Mouse (Mus musculus): ENCODE results near the gene Tbrg1. TPM values are rescaled to one million over a fixed set of nuclear protein-coding genes. Genes with fewer than 3 reads are reported as not detected.

Gene Tbrg1
- polyA plus RNA-seq, 1 experiment from 2014 or later, result 197 TPM

- H3K4me1 ChIP-seq (ENCODE audit: control insufficient read depth, insufficient read depth, low read length), result no peaks in the 10 kb centered on the region
- H3K4me2 ChIP-seq (ENCODE audit: low read depth, low read length), result no peak overlapping the region
- WGBS, result 81% methylated on average over 3 of the region's 3 CpGs
- ATAC-seq (ENCODE audit: low read depth) (no peak), DNase-seq (ENCODE audit: low spot score) (no peak)
- H3K27ac ChIP-seq (replicated peaks; ENCODE audit: low read depth, low read length), result no peak overlapping the region
- H3K27me3 ChIP-seq (replicated peaks; ENCODE audit: control insufficient read depth, insufficient read depth, low read length), result no peaks in the 10 kb centered on the region
- no peaks in the 10 kb centered on the region for H3K9me3 ChIP-seq (ENCODE audit: control insufficient read depth, low read length)
- no peak overlapping the region for H3K4me3 ChIP-seq (ENCODE audit: low read depth, low read length)
- no peak overlapping the region for H3K9ac ChIP-seq (ENCODE audit: low read depth, low read length)
- H3K36me3 ChIP-seq (ENCODE audit: control insufficient read depth, insufficient read depth, low read length), result peaks cover 44% of the 10 kb centered on the region
These were observed 10.9 kb downstream of the Tbrg1 start for GRCm38 (mm10) chr9:37646246-37646645.

GRCm38 (mm10) chr9:37638721-37639120 lies 18.4 kb downstream of the Tbrg1 start:
- no peak for DNase-seq (ENCODE audit: low spot score)
- Histone ChIP-seq H3K36me3 (ENCODE audit: control insufficient read depth, insufficient read depth, low read length) (no peaks in the 10 kb centered on the region), H3K4me1 (ENCODE audit: control insufficient read depth, insufficient read depth, low read length) (peaks cover 3% of the 10 kb centered on the region; the same call in 1 of the 2 replicates), H3K27me3 (replicated peaks; ENCODE audit: control insufficient read depth, insufficient read depth, low read length) (no peaks in the 10 kb centered on the region), H3K9me3 (ENCODE audit: control insufficient read depth, low read length) (no peaks in the 10 kb centered on the region), H3K9ac (ENCODE audit: low read depth, low read length) (no peak overlapping the region), H3K4me3 (ENCODE audit: low read depth, low read length) (no peak overlapping the region), H3K27ac (replicated peaks; ENCODE audit: low read depth, low read length) (no peak overlapping the region), H3K4me2 (ENCODE audit: low read depth, low read length) (no peak overlapping the region)
- no peak for ATAC-seq (ENCODE audit: low read depth)
- WGBS, result 83% methylated on average over 3 of the region's 3 CpGs

- DNase-seq (ENCODE audit: low spot score) (no peak), ATAC-seq (ENCODE audit: low read depth) (no peak)
- Histone ChIP-seq H3K36me3 (ENCODE audit: control insufficient read depth, insufficient read depth, low read length) (no peaks in the 10 kb centered on the region), H3K9ac (ENCODE audit: low read depth, low read length) (no peak overlapping the region), H3K4me2 (ENCODE audit: low read depth, low read length) (no peak overlapping the region), H3K9me3 (ENCODE audit: control insufficient read depth, low read length) (no peaks in the 10 kb centered on the region), H3K27ac (replicated peaks; ENCODE audit: low read depth, low read length) (no peak overlapping the region), H3K27me3 (replicated peaks; ENCODE audit: control insufficient read depth, insufficient read depth, low read length) (no peaks in the 10 kb centered on the region), H3K4me1 (ENCODE audit: control insufficient read depth, insufficient read depth, low read length) (peaks cover 3% of the 10 kb centered on the region; the same call in 1 of the 2 replicates), H3K4me3 (ENCODE audit: low read depth, low read length) (no peak overlapping the region)
- 48% methylated on average over 6 of the region's 6 CpGs for WGBS
These were observed 20.1 kb downstream of the Tbrg1 start for GRCm38 (mm10) chr9:37636800-37637542.

- 21% methylated on average over 7 of the region's 7 CpGs for WGBS
- H3K27ac ChIP-seq (replicated peaks; ENCODE audit: low read depth, low read length), result no peak overlapping the region
- H3K9ac ChIP-seq (ENCODE audit: low read depth, low read length), result no peak overlapping the region
- ATAC-seq (ENCODE audit: low read depth) (no peak), DNase-seq (ENCODE audit: low spot score) (peak; percentile 42)
- H3K36me3 ChIP-seq (ENCODE audit: control insufficient read depth, insufficient read depth, low read length), result no peaks in the 10 kb centered on the region
- no peak overlapping the region for H3K4me3 ChIP-seq (ENCODE audit: low read depth, low read length)
- H3K27me3 ChIP-seq (replicated peaks; ENCODE audit: control insufficient read depth, insufficient read depth, low read length), result no peaks in the 10 kb centered on the region
- no peak overlapping the region for H3K4me2 ChIP-seq (ENCODE audit: low read depth, low read length)
- H3K9me3 ChIP-seq (ENCODE audit: control insufficient read depth, low read length), result no peaks in the 10 kb centered on the region
- H3K4me1 ChIP-seq (ENCODE audit: control insufficient read depth, insufficient read depth, low read length), result peaks cover 3% of the 10 kb centered on the region; the same call in 1 of the 2 replicates
These were observed 20.8 kb downstream of the Tbrg1 start for GRCm38 (mm10) chr9:37636335-37636734.

- H3K27me3 ChIP-seq (replicated peaks; ENCODE audit: control insufficient read depth, insufficient read depth, low read length), result no peaks in the 10 kb centered on the region
- H3K27ac ChIP-seq (replicated peaks; ENCODE audit: low read depth, low read length), result no peak overlapping the region
- H3K4me3 ChIP-seq (ENCODE audit: low read depth, low read length), result no peak overlapping the region
- peaks cover 3% of the 10 kb centered on the region; the same call in 1 of the 2 replicates for H3K4me1 ChIP-seq (ENCODE audit: control insufficient read depth, insufficient read depth, low read length)
- no peak for DNase-seq (ENCODE audit: low spot score)
- 0 out of 2 replicates have a peak, but pooled peaks cover under 1% of the 10 kb centered on the region for H3K36me3 ChIP-seq (ENCODE audit: control insufficient read depth, insufficient read depth, low read length)
- WGBS, result 86% methylated on average over 3 of the region's 3 CpGs
- H3K9me3 ChIP-seq (ENCODE audit: control insufficient read depth, low read length), result no peaks in the 10 kb centered on the region
- no peak overlapping the region for H3K4me2 ChIP-seq (ENCODE audit: low read depth, low read length)
- no peak for ATAC-seq (ENCODE audit: low read depth)
- H3K9ac ChIP-seq (ENCODE audit: low read depth, low read length), result no peak overlapping the region
These were observed 22.8 kb downstream of the Tbrg1 start for GRCm38 (mm10) chr9:37634269-37634668.

GRCm38 (mm10) chr9:37632305-37632704 lies 24.8 kb downstream of the Tbrg1 start:
- H3K4me2 ChIP-seq (ENCODE audit: low read depth, low read length), result no peak overlapping the region
- WGBS, result 88% methylated on average over 2 of the region's 2 CpGs

GRCm38 (mm10) chr9:37629941-37630340 lies 27.2 kb downstream of the Tbrg1 start:
- no peaks in the 10 kb centered on the region for H3K27me3 ChIP-seq (replicated peaks; ENCODE audit: control insufficient read depth, insufficient read depth, low read length)
- 86% methylated on average over 2 of the region's 2 CpGs for WGBS
- DNase-seq (ENCODE audit: low spot score) (no peak), ATAC-seq (ENCODE audit: low read depth) (no peak)
- H3K36me3 ChIP-seq (ENCODE audit: control insufficient read depth, insufficient read depth, low read length), result 0 out of 2 replicates have a peak, but pooled peaks cover 3% of the 10 kb centered on the region
- H3K9ac ChIP-seq (ENCODE audit: low read depth, low read length), result no peak overlapping the region
- no peak overlapping the region for H3K4me2 ChIP-seq (ENCODE audit: low read depth, low read length)
- H3K4me3 ChIP-seq (ENCODE audit: low read depth, low read length), result no peak overlapping the region
- H3K4me1 ChIP-seq (ENCODE audit: control insufficient read depth, insufficient read depth, low read length), result peaks cover 5% of the 10 kb centered on the region; the same call in 1 of the 2 replicates
- no peaks in the 10 kb centered on the region for H3K9me3 ChIP-seq (ENCODE audit: control insufficient read depth, low read length)
- no peak overlapping the region for H3K27ac ChIP-seq (replicated peaks; ENCODE audit: low read depth, low read length)

More at GRCm38 (mm10) chr9:37632305-37632704, 24.8 kb downstream of the Tbrg1 start:
- H3K9ac ChIP-seq (ENCODE audit: low read depth, low read length), result no peak overlapping the region
- peaks cover 3% of the 10 kb centered on the region; the same call in 1 of the 2 replicates for H3K4me1 ChIP-seq (ENCODE audit: control insufficient read depth, insufficient read depth, low read length)
- no peaks in the 10 kb centered on the region for H3K9me3 ChIP-seq (ENCODE audit: control insufficient read depth, low read length)
- ATAC-seq (ENCODE audit: low read depth) (no peak), DNase-seq (ENCODE audit: low spot score) (no peak)
- no peak overlapping the region for H3K4me3 ChIP-seq (ENCODE audit: low read depth, low read length)
- no peaks in the 10 kb centered on the region for H3K27me3 ChIP-seq (replicated peaks; ENCODE audit: control insufficient read depth, insufficient read depth, low read length)
- 0 out of 2 replicates have a peak, but pooled peaks cover 3% of the 10 kb centered on the region for H3K36me3 ChIP-seq (ENCODE audit: control insufficient read depth, insufficient read depth, low read length)
- H3K27ac ChIP-seq (replicated peaks; ENCODE audit: low read depth, low read length), result no peak overlapping the region

GRCm38 (mm10) chr9:37628581-37628980 lies 28.5 kb downstream of the Tbrg1 start:
- 73% methylated on average over 4 of the region's 4 CpGs for WGBS
- Histone ChIP-seq H3K4me2 (ENCODE audit: low read depth, low read length) (no peak overlapping the region), H3K9ac (ENCODE audit: low read depth, low read length) (no peak overlapping the region), H3K9me3 (ENCODE audit: control insufficient read depth, low read length) (no peaks in the 10 kb centered on the region), H3K27me3 (replicated peaks; ENCODE audit: control insufficient read depth, insufficient read depth, low read length) (no peaks in the 10 kb centered on the region), H3K27ac (replicated peaks; ENCODE audit: low read depth, low read length) (no peak overlapping the region), H3K36me3 (ENCODE audit: control insufficient read depth, insufficient read depth, low read length) (0 out of 2 replicates have a peak, but pooled peaks cover 3% of the 10 kb centered on the region), H3K4me3 (ENCODE audit: low read depth, low read length) (no peak overlapping the region), H3K4me1 (ENCODE audit: control insufficient read depth, insufficient read depth, low read length) (peaks cover 5% of the 10 kb centered on the region; the same call in 1 of the 2 replicates)
- ATAC-seq (ENCODE audit: low read depth), result no peak
- DNase-seq (ENCODE audit: low spot score), result no peak

Measured in embryonic facial prominence, embryonic 14.5 days (tissue).